Mouse (Mus musculus): Measurements from ENCODE around the gene Gabrr2.

DNA sequence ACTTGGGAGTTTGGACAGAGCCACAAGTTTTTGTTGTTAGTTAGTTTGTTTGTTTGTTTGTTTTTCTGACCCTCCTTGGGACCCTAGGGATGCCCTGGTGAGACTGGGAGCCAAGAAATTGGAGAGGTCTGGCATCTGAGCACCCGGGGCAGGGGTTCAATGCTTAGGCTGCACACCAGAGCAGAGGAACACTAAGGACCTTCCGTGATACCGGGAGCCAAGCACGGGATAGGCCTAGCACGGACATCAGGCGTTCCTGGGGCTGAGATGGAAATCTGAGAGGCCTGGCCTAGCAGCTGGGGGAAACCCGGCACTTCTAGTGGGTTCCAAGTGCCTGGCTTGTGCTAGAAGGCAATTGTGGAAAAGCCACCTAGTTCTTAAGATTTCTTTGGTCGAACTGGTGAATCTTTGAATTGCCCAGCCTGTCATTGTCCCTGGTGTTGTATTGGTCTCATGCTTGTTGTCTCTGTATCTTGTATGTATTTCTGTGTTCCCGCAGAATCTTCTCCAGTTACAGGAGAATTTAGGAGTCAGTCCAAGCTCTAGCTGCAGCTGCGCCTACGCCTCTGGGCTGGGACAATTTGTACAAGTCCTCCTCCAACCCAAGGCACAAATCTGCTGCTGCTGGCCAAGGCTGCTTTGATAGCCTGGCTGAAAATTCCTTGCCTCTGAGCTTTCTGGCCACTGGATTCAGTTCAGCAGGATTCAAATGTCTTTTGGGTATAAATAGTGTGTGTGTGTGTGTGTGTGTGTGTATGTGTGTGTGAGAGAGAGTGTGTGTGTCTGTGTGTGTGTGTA is 4.7 kb upstream of the Gabrr2 start:
- TF ChIP-seq CTCF (IDR thresholded peaks at IDR 0.05; ENCODE audit: low read depth) (no peak), EP300 (IDR thresholded peaks at IDR 0.05; ENCODE audit: low read depth) (no peak)

Data from liver, postnatal 0 days (tissue).